Mouse (Mus musculus): ENCODE data around the gene Gria1. TPM values are rescaled to one million over a fixed set of nuclear protein-coding genes. Genes with fewer than 3 reads are reported as not detected.

Gria1 gene
- total and polyA plus RNA-seq, 2 experiments from 2014 or later, result 61.8 to 76.1 TPM

GRCm38 (mm10) chr11:57143681-57144080, 132.5 kb downstream of the Gria1 start:
- WGBS, result 54% methylated on average over 5 of the region's 5 CpGs
- no peak overlapping the region for H3K4me2 ChIP-seq (ENCODE audit: low read depth, low read length, poor library complexity, severe bottlenecking)
- H3K9ac ChIP-seq (replicated peaks; ENCODE audit: low read length, poor library complexity, severe bottlenecking), result no peak overlapping the region
- no peaks in the 10 kb centered on the region for H3K9me3 ChIP-seq (ENCODE audit: low read length)
- H3K4me1 ChIP-seq (ENCODE audit: insufficient read depth, low read length), result peaks cover 5% of the 10 kb centered on the region; the same call in 1 of the 2 replicates
- H3K27me3 ChIP-seq (ENCODE audit: insufficient read depth, low read length), result no peaks in the 10 kb centered on the region
- no peak for ATAC-seq (ENCODE audit: low FRiP score)
- no peak for DNase-seq (ENCODE audit: low spot score)
- TF ChIP-seq CTCF (IDR thresholded peaks at IDR 0.05), result no peak
- no peak overlapping the region for H3K4me3 ChIP-seq (ENCODE audit: low read depth, low read length)
- H3K36me3 ChIP-seq (ENCODE audit: insufficient read depth, low read length), result no peaks in the 10 kb centered on the region
- no peak overlapping the region for H3K27ac ChIP-seq (ENCODE audit: low read depth, low read length)

- H3K27ac ChIP-seq (ENCODE audit: low read depth, low read length), result no peak overlapping the region
- H3K4me1 ChIP-seq (ENCODE audit: insufficient read depth, low read length), result peaks cover 5% of the 10 kb centered on the region; the same call in 1 of the 2 replicates
- H3K36me3 ChIP-seq (ENCODE audit: insufficient read depth, low read length), result no peaks in the 10 kb centered on the region
- no peak overlapping the region for H3K9ac ChIP-seq (replicated peaks; ENCODE audit: low read length, poor library complexity, severe bottlenecking)
- no peak for TF ChIP-seq CTCF (IDR thresholded peaks at IDR 0.05)
- whole genome bisulfite sequencing, result 31% methylated on average over 7 of the region's 7 CpGs
- no peak for ATAC-seq (ENCODE audit: low FRiP score)
- DNase-seq (ENCODE audit: low spot score), result peak; percentile 58
- no peaks in the 10 kb centered on the region for H3K9me3 ChIP-seq (ENCODE audit: low read length)
- H3K27me3 ChIP-seq (ENCODE audit: insufficient read depth, low read length), result no peaks in the 10 kb centered on the region
- no peak overlapping the region for H3K4me2 ChIP-seq (ENCODE audit: low read depth, low read length, poor library complexity, severe bottlenecking)
- H3K4me3 ChIP-seq (ENCODE audit: low read depth, low read length), result no peak overlapping the region
Observed at GRCm38 (mm10) chr11:57145192-57145591, 134.0 kb downstream of the Gria1 start.

DNA sequence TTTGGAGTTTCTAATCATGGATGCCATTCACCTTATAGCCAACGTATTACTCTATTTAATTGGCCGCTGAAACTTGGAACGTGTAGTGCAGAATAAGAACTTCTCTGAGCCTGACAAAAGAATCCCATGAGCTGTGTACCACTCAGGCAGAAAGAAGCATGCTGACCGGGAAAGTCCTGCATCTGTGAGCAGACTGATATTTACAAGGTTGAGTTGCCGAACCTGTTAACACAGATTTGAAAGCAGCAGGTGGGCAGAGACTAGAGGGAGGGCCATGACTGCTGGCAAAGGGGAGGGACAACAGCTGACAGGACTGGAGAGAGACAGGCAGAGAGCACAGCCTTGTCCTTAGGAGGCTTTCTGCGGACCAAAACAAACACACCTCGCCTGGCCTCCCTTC, 134.5 kb downstream of the Gria1 start:
- 38% methylated on average over 7 of the region's 7 CpGs for WGBS
- no peak overlapping the region for H3K4me2 ChIP-seq (ENCODE audit: low read depth, low read length, poor library complexity, severe bottlenecking)
- H3K36me3 ChIP-seq (ENCODE audit: insufficient read depth, low read length), result no peaks in the 10 kb centered on the region
- no peak overlapping the region for H3K9ac ChIP-seq (replicated peaks; ENCODE audit: low read length, poor library complexity, severe bottlenecking)
- H3K27ac ChIP-seq (ENCODE audit: low read depth, low read length), result no peak overlapping the region
- no peak overlapping the region for H3K4me3 ChIP-seq (ENCODE audit: low read depth, low read length)
- peak; percentile 86 for DNase-seq (ENCODE audit: low spot score)
- H3K27me3 ChIP-seq (ENCODE audit: insufficient read depth, low read length), result no peaks in the 10 kb centered on the region
- ATAC-seq (ENCODE audit: low FRiP score), result no peak; the same call in 1 of the 2 replicates
- TF ChIP-seq CTCF (IDR thresholded peaks at IDR 0.05), result no peak
- no peaks in the 10 kb centered on the region for H3K9me3 ChIP-seq (ENCODE audit: low read length)
- peaks cover 5% of the 10 kb centered on the region; the same call in 1 of the 2 replicates for H3K4me1 ChIP-seq (ENCODE audit: insufficient read depth, low read length)

- DNase-seq (ENCODE audit: low spot score) (no peak), ATAC-seq (ENCODE audit: low FRiP score) (no peak)
- no peak overlapping the region for H3K4me3 ChIP-seq (ENCODE audit: low read depth, low read length)
- H3K4me2 ChIP-seq (ENCODE audit: low read depth, low read length, poor library complexity, severe bottlenecking), result no peak overlapping the region
- no peaks in the 10 kb centered on the region for H3K9me3 ChIP-seq (ENCODE audit: low read length)
- H3K9ac ChIP-seq (replicated peaks; ENCODE audit: low read length, poor library complexity, severe bottlenecking), result no peak overlapping the region
- no peak for TF ChIP-seq CTCF (IDR thresholded peaks at IDR 0.05)
- H3K27ac ChIP-seq (ENCODE audit: low read depth, low read length), result no peak overlapping the region
- H3K4me1 ChIP-seq (ENCODE audit: insufficient read depth, low read length), result peaks cover 12% of the 10 kb centered on the region
- no peaks in the 10 kb centered on the region for H3K27me3 ChIP-seq (ENCODE audit: insufficient read depth, low read length)
- no peaks in the 10 kb centered on the region for H3K36me3 ChIP-seq (ENCODE audit: insufficient read depth, low read length)
- 89% methylated on average over 4 of the region's 4 CpGs for WGBS
Observed at GRCm38 (mm10) chr11:57151674-57152073, 140.5 kb downstream of the Gria1 start.

DNA sequence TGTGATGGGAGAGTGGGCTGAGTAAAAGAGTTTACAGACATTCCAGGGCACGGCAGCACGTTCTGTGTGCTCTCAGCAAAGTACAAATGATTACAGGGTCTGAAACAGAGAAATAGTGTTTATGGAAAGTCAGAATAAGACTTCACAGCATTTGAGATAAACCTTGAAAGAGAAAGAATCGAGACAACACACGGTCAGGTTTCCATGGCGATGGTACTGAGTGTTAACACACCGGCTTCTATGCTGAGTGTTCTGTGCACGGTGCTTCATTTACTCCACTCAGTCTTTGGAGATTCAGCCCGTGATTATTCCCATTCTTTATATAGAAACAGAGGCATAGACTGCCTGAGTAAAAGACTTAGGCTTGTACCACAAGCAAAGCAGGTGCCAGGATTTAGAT, 143.8 kb downstream of the Gria1 start:
- Histone ChIP-seq H3K9me3 (ENCODE audit: low read length) (no peaks in the 10 kb centered on the region), H3K4me1 (ENCODE audit: insufficient read depth, low read length) (peaks cover 12% of the 10 kb centered on the region), H3K27ac (ENCODE audit: low read depth, low read length) (no peak overlapping the region), H3K4me3 (ENCODE audit: low read depth, low read length) (no peak overlapping the region), H3K4me2 (ENCODE audit: low read depth, low read length, poor library complexity, severe bottlenecking) (no peak overlapping the region), H3K36me3 (ENCODE audit: insufficient read depth, low read length) (no peaks in the 10 kb centered on the region), H3K9ac (replicated peaks; ENCODE audit: low read length, poor library complexity, severe bottlenecking) (no peak overlapping the region), H3K27me3 (ENCODE audit: insufficient read depth, low read length) (0 out of 2 replicates have a peak, but pooled peaks cover 2% of the 10 kb centered on the region)
- no peak for ATAC-seq (ENCODE audit: low FRiP score)
- WGBS, result 25% methylated on average over 8 of the region's 8 CpGs
- no peak for TF ChIP-seq CTCF (IDR thresholded peaks at IDR 0.05)
- DNase-seq (ENCODE audit: low spot score), result peak; percentile 33

- Histone ChIP-seq H3K9ac (replicated peaks; ENCODE audit: low read length, poor library complexity, severe bottlenecking) (no peak overlapping the region), H3K27me3 (ENCODE audit: insufficient read depth, low read length) (0 out of 2 replicates have a peak, but pooled peaks cover 2% of the 10 kb centered on the region), H3K4me3 (ENCODE audit: low read depth, low read length) (no peak overlapping the region), H3K36me3 (ENCODE audit: insufficient read depth, low read length) (no peaks in the 10 kb centered on the region), H3K4me1 (ENCODE audit: insufficient read depth, low read length) (peaks cover 10% of the 10 kb centered on the region), H3K4me2 (ENCODE audit: low read depth, low read length, poor library complexity, severe bottlenecking) (no peak overlapping the region), H3K27ac (ENCODE audit: low read depth, low read length) (no peak overlapping the region), H3K9me3 (ENCODE audit: low read length) (no peaks in the 10 kb centered on the region)
- 54% methylated on average over 3 of the region's 3 CpGs for WGBS
- no peak for DNase-seq (ENCODE audit: low spot score)
- no peak for ATAC-seq (ENCODE audit: low FRiP score)
- TF ChIP-seq CTCF (IDR thresholded peaks at IDR 0.05), result no peak
Observed at GRCm38 (mm10) chr11:57159412-57159811, 148.2 kb downstream of the Gria1 start.
